Mouse (Mus musculus) spleen, adult 2 months (tissue): ENCODE results near the gene Celsr1.

Experiments used
- CTCF ChIP-seq: fragments of 200-500 bp; IDR thresholded peaks from 2 replicates; pipeline ENCODE4 v1.5.1; 2011; ENCODE audit warnings: mild to moderate bottlenecking, inconsistent platforms; ENCODE audit not compliant: insufficient read depth, insufficient read length, insufficient replicate concordance; ENCODE audit errors: extremely low read depth
- POLR2A ChIP-seq: fragments of 200-500 bp; IDR thresholded peaks from 2 replicates; pipeline ENCODE4 v1.6.1; 2011; ENCODE audit warnings: low read depth, low read length, inconsistent platforms

DNA sequence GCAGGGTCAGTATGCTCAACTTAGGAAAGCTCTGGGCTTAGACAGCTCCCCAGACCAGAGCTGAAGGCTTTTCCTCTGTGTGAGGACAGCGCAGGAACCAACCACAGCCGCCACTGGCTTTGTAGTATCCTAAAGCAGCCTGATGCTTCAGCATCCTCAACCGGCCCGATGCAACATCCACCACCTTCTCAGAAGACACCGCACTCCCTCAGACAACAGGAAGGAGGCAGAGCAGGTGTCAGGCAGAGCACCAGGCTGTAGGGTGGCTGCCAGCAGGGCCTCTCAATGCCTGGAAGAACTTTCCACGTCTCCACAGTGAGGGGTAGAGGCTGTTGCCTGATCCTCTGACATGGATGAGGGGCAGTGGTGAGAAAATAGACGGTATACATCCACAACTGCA, 50.4 kb downstream of the Celsr1 start:
- TF ChIP-seq POLR2A (no peak), CTCF (no peak)
